Mouse (Mus musculus): ENCODE measurements at regions not wholly inside any gene's neighbourhood (a gene's known extent, or its start where the extent isn't known, plus 50 kb on each side); places are given as distances from the start of the nearest gene placed in this dataset.

DNA sequence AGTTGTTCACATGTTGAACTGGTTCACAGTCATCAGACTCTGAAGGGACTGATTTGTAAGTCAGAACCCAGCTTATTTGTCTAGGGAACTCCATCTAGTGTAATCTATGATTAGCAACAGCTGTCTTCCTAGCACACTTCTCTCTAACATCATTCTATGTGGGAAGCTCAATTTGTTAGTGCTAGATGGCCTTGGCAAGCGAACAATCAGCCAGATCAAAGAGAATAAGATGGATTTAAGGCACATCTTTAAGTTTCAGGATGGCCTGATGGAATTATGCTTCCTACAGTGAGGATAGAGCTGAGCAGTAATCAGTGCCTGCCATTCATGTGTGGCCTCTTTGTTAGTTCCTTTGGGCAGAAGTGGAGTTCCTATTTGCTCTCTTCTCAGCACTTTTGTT lies 183.1 kb upstream of the Pdcd1 start:
- TF ChIP-seq CTCF (IDR thresholded peaks at IDR 0.05; ENCODE audit: low read depth): no peak
- no peak for TF ChIP-seq EP300 (IDR thresholded peaks at IDR 0.05; ENCODE audit: low read depth)
